ENCODE assay signal across 8 mouse cellular contexts in the genomic region with DNA sequence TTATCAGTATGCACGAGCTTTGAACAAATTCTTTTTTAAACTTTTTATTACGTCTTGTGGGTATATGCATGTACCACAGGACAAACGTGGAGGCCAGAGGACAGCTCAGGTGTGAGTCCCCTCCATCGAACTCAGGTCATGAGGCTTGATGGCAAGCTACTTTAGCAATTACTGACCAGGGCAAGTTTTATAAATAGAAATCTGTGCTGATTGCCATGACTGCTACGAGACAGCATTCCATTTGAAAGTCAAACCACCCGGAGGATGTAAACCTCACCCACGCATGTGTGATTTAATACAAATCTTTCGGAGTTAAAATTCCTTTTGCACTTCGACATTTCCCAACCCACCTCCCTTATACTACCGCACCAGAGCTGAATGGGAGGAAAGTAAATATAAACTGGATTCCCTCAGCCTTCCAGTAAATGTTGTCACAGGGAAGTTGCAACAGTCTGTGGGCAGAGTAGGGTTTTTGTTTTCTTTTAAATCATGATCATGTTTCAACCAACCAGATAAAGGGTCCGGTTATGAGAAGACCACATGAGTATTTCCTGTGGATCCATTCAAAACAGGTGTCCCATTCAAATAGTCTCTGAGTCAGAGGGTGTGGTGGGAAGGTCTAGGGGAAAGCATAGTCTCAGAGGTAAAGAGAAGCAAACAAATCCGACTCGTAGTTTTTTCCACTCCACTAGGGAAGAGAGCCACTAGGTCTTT. TPM values are rescaled to one million over a fixed set of nuclear protein-coding genes. Genes with fewer than 3 reads are reported as not detected.
DNase-seq lines count a peak whose midpoint lies in the region; ATAC-seq and TF ChIP-seq lines count a peak whose summit lies in the region.

No protein-coding gene starts in this region.

- peak overlapping the region; percentile 96 for H3K4me2 ChIP-seq in CH12.LX (ENCODE audit: insufficient read depth, low read depth, poor library complexity, severe bottlenecking)
- peak overlapping the region; percentile 83 for H3K4me2 ChIP-seq in forebrain, embryonic 15.5 days (replicated peaks)
- peak overlapping the region; percentile 79 for H3K4me2 ChIP-seq in intestine, embryonic 16.5 days (ENCODE audit: low read depth, low read length)

- in situ Hi-C loops in CH12.LX (cut with MboI; ENCODE audit: low pct_ligation_motif_present, low pct_unique_long_range_greater_than_20kb, low sequenced_read_pairs) = no loop called here

- H3K9ac ChIP-seq in CH12.LX (ENCODE audit: insufficient read depth, low read depth) = peak overlapping the region; percentile 81
- peak overlapping the region; percentile 84 for H3K9ac ChIP-seq in forebrain, embryonic 15.5 days (replicated peaks)
- peak overlapping the region; percentile 69; the same call in 1 of the 2 replicates for H3K9ac ChIP-seq in intestine, embryonic 16.5 days (ENCODE audit: low read depth, low read length)

- no peak for TF ChIP-seq CTCF in CH12.LX (conservative IDR thresholded peaks at IDR 0.05 in 1 of 2, IDR thresholded peaks at IDR 0.05 in 1 of 2; ENCODE audit: low read depth in 2 of 2, low read length in 2 of 2)

- H3K36me3 ChIP-seq in CH12.LX (replicated peaks in 1 of 2; ENCODE audit: control insufficient read depth in 1 of 2, insufficient read depth in 1 of 2, low read length in 1 of 2) = no peaks in the 10 kb centered on the region
- H3K36me3 ChIP-seq in forebrain, embryonic 15.5 days = no peaks in the 10 kb centered on the region
- no peaks in the 10 kb centered on the region for H3K36me3 ChIP-seq in intestine, embryonic 16.5 days (ENCODE audit: control insufficient read depth, insufficient read depth, low read length)

- dilution Hi-C loops in CH12.LX (cut with MboI; ENCODE audit: extremely low pct_ligation_motif_present, extremely low pct_unique_long_range_greater_than_20kb, low sequenced_read_pairs) = no loop called here

- peak overlapping the region; percentile 51 to 91 (median 52) for H3K4me3 ChIP-seq in CH12.LX (replicated peaks in 1 of 3; ENCODE audit: low read depth in 2 of 3, low read length in 2 of 3, poor library complexity in 1 of 3)
- peak overlapping the region; percentile 88 for H3K4me3 ChIP-seq in forebrain, embryonic 15.5 days
- H3K4me3 ChIP-seq in intestine, embryonic 16.5 days (ENCODE audit: low read length) = peak overlapping the region; percentile 76

- no peak for TF ChIP-seq RAD21 in CH12.LX (IDR thresholded peaks at IDR 0.05; ENCODE audit: low read depth, low read length)

- WGBS in forebrain, embryonic 15.5 days = 49% methylated on average over 13 of the region's 13 CpGs
- 25% methylated on average over 13 of the region's 13 CpGs for WGBS in intestine, embryonic 16.5 days

- H3K4me1 ChIP-seq in CH12.LX (ENCODE audit: control insufficient read depth in 1 of 2, insufficient read depth in 2 of 2) = peaks cover 10% of the 10 kb centered on the region in 2 experiments; a peak in 3 of 4 replicates
- peaks cover 15% of the 10 kb centered on the region for H3K4me1 ChIP-seq in forebrain, embryonic 15.5 days
- peaks cover 9% of the 10 kb centered on the region; the same call in 1 of the 2 replicates for H3K4me1 ChIP-seq in intestine, embryonic 16.5 days (ENCODE audit: control insufficient read depth, insufficient read depth, low read length)

- H3K27me3 ChIP-seq in CH12.LX (replicated peaks) = no peaks in the 10 kb centered on the region
- H3K27me3 ChIP-seq in forebrain, embryonic 15.5 days = no peaks in the 10 kb centered on the region
- no peaks in the 10 kb centered on the region for H3K27me3 ChIP-seq in intestine, embryonic 16.5 days (replicated peaks; ENCODE audit: control insufficient read depth, insufficient read depth, low read length)

- ATAC-seq in forebrain, embryonic 15.5 days (replicated peaks) = peak; percentile 30
- ATAC-seq in intestine, embryonic 16.5 days = peak; percentile 19

- DNase-seq in A20 (ENCODE audit: low read depth, low spot score) (peak; percentile 67), CH12.LX (ENCODE audit: extremely low read depth) (peak; percentile 60)
- DNase-seq in naive thymus-derived CD4-positive, alpha-beta T cell, adult 2 months (ENCODE audit: low read depth) = peak; percentile 46
- DNase-seq in ovary, postnatal 36 days (ENCODE audit: low spot score) = no peak
- no peak for DNase-seq in testis, postnatal 10 days (ENCODE audit: low spot score)
- DNase-seq in embryo, embryonic 11 days = no peak

- TF ChIP-seq EP300 in CH12.LX (IDR thresholded peaks at IDR 0.05; ENCODE audit: low read length) = no peak

- TF ChIP-seq POLR2A in CH12.LX (IDR thresholded peaks at IDR 0.05; ENCODE audit: low read depth, low read length) = no peak

- H3K9me3 ChIP-seq in CH12.LX (replicated peaks; ENCODE audit: low read length) = no peaks in the 10 kb centered on the region
- H3K9me3 ChIP-seq in forebrain, embryonic 15.5 days = no peaks in the 10 kb centered on the region
- no peaks in the 10 kb centered on the region for H3K9me3 ChIP-seq in intestine, embryonic 16.5 days (ENCODE audit: control insufficient read depth, low read length)

- H3K27ac ChIP-seq in CH12.LX (ENCODE audit: insufficient read depth, low read depth) = no peak overlapping the region
- H3K27ac ChIP-seq in forebrain, embryonic 15.5 days (replicated peaks) = no peak overlapping the region
- peak overlapping the region; percentile 85 for H3K27ac ChIP-seq in intestine, embryonic 16.5 days (ENCODE audit: low read length)

- H3K79me2 ChIP-seq in CH12.LX (replicated peaks; ENCODE audit: control insufficient read depth, extremely low read depth, insufficient read depth, poor library complexity, severe bottlenecking) = no peaks in the 10 kb centered on the region

TF ChIP-seq in CH12.LX, 34 proteins besides CTCF, POLR2A, EP300 and RAD21:
- TF ChIP-seq MYC (IDR thresholded peaks at IDR 0.05; ENCODE audit: low read depth, low read length) (no peak), JUN (IDR thresholded peaks at IDR 0.05; ENCODE audit: insufficient read depth, low read depth, low read length) (no peak), ETS1 (conservative IDR thresholded peaks at IDR 0.05; ENCODE audit: low read depth, low read length) (peak; percentile 63; the same call in 1 of the 2 replicates), KAT2A (IDR thresholded peaks at IDR 0.05; ENCODE audit: insufficient replicate concordance, low read length) (no peak)

RNA-seq across cellular contexts. Expression of a gene that starts 0.7 kb away (rescaled TPM):
- 7.0 and 10.8 TPM in 2 replicates for total RNA-seq in CH12.LX (2012; rRNA removed)
- total RNA-seq in CH12.LX (2014; rRNA removed) = 1.2 and 1.6 TPM in 2 replicates
- 1.8 and 2.4 TPM in 2 replicates for polyA plus RNA-seq in CH12.LX (2012; ENCODE audit: insufficient read length, low read depth)
- 60.3 and 71.5 TPM in 2 replicates for polyA plus RNA-seq in forebrain, embryonic 15.5 days (2015; fragmentation: Nextera tagmentation; extraction: Ambion mirVana)
- 97.1 and 107 TPM in 2 replicates for polyA plus RNA-seq in intestine, embryonic 16.5 days (2015; fragmentation: Nextera tagmentation; extraction: Ambion mirVana)

Comparison
In these comparisons a context has a peak if more than half of its experiments do, and no peak if none do; other contexts are left out.
1. DNase-seq: peak in A20 (single experiment), CH12.LX (single experiment) and naive thymus-derived CD4-positive, alpha-beta T cell, adult 2 months (single experiment); none in ovary, postnatal 36 days (single experiment), testis, postnatal 10 days (single experiment) and embryo, embryonic 11 days (single experiment).
2. RNA of a gene that starts 0.7 kb away (polyA plus RNA-seq): 97.1 to 107 TPM in intestine, embryonic 16.5 days and 60.3 to 71.5 TPM in forebrain, embryonic 15.5 days; 1.8 to 2.4 TPM in CH12.LX; every median in the first group is over 10 times any median in the second.
3. Peak in every context shown above with its lines, with median percentiles within 50 percentile points of each other: H3K4me2 ChIP-seq, H3K4me3 ChIP-seq and H3K9ac ChIP-seq.